Comparison of ENCODE assay signal across 10 mouse cellular contexts in the genomic region with DNA sequence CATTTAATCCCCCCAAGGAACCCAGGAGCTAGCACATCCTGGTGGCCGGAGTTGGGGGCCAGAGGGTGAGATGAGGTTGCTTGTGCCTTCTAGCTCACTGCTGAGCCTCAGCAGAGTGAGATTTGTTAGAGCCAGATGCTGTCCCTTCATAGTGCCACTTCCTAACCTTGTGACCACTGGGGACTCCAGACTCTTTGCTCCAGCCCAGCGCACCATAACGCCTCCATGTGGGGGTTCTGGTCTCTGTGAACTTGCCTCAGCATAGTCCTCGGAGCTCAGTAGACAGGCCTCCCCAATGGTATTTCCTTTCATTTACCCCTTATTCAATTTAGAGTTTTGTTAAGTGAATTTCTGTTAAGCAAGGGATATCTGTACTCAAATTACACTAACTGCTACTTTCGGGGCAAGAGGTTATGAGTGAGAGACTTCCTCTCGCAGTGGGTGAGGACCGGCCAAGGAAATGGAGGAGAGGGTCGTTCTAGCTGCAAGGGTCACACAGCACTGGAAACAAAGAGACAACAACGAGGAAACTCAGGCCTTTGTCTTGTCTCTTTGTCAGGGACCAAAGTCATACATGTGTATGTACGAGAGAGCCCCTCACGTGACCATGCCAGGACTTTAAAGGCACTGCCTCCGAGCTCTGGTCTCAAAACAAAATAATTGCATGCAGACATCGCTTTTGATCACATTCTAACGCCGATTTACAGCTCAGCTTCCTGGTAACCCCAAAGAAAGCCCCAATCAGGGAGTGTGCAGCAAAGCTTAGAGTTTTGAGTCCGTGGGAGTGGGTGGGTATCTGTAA.
DNase-seq lines count a peak whose midpoint lies in the region; ATAC-seq and TF ChIP-seq lines count a peak whose summit lies in the region.
"Had no signal": no experiment of that assay in that cellular context is flagged by ENCODE, and none has a peak within 500 bp of the region (broad histone marks: within the 10 kb centered on the region; RNA-seq: fewer than 3 reads in every experiment).

No protein-coding gene starts in this region.

- TF ChIP-seq EP300 in liver, postnatal 0 days (IDR thresholded peaks at IDR 0.05; ENCODE audit: low read depth), result no peak

- H3K36me3 ChIP-seq in liver, postnatal 0 days (replicated peaks; ENCODE audit: insufficient read depth, low read length), result no peaks in the 10 kb centered on the region
- no peaks in the 10 kb centered on the region for H3K36me3 ChIP-seq in liver, embryonic 12.5 days
- H3K36me3 ChIP-seq in limb, embryonic 12.5 days, result no peaks in the 10 kb centered on the region

- no peaks in the 10 kb centered on the region for H3K4me1 ChIP-seq in liver, postnatal 0 days (ENCODE audit: insufficient read depth)
- H3K4me1 ChIP-seq in liver, embryonic 12.5 days, result peaks cover 12% of the 10 kb centered on the region
- peaks cover 76% of the 10 kb centered on the region for H3K4me1 ChIP-seq in limb, embryonic 12.5 days (replicated peaks)

- H3K4me2 ChIP-seq in liver, postnatal 0 days (ENCODE audit: low read depth, low read length), result no peak overlapping the region
- H3K4me2 ChIP-seq in liver, embryonic 12.5 days, result no peak overlapping the region
- peak overlapping the region; percentile 40 for H3K4me2 ChIP-seq in limb, embryonic 12.5 days

- no peak; the same call in 1 of the 2 replicates for TF ChIP-seq CTCF in liver, postnatal 0 days (IDR thresholded peaks at IDR 0.05; ENCODE audit: low read depth)

- no peaks in the 10 kb centered on the region for H3K9me3 ChIP-seq in liver, postnatal 0 days (ENCODE audit: low read length)
- no peaks in the 10 kb centered on the region for H3K9me3 ChIP-seq in liver, embryonic 12.5 days (replicated peaks)
- H3K9me3 ChIP-seq in limb, embryonic 12.5 days, result no peaks in the 10 kb centered on the region

- ATAC-seq in liver, postnatal 0 days, result no peak
- ATAC-seq in liver, embryonic 12.5 days, result no peak
- peak; percentile 42 for ATAC-seq in CD4-positive, CD25-positive, alpha-beta regulatory T cell, adult 4 months
- ATAC-seq in limb, embryonic 12.5 days (ENCODE audit: insufficient number of reproducible peaks, insufficient read depth, low FRiP score, low TSS enrichment, low read depth), result 0 out of 2 replicates have a peak, but pooled peaks have one; percentile 32
- no peak for ATAC-seq in megakaryocyte, adult 5-6 weeks (ENCODE audit: poor library complexity, severe bottlenecking)

- no peaks in the 10 kb centered on the region for H3K27me3 ChIP-seq in liver, postnatal 0 days (ENCODE audit: insufficient read depth, low read length)
- H3K27me3 ChIP-seq in liver, embryonic 12.5 days (replicated peaks), result peaks cover 26% of the 10 kb centered on the region
- H3K27me3 ChIP-seq in limb, embryonic 12.5 days, result no peaks in the 10 kb centered on the region

- no peak overlapping the region for H3K4me3 ChIP-seq in liver, postnatal 0 days (ENCODE audit: low read depth, low read length)
- no peak overlapping the region for H3K4me3 ChIP-seq in liver, embryonic 12.5 days
- H3K4me3 ChIP-seq in limb, embryonic 12.5 days (replicated peaks), result no peak overlapping the region

- no peak overlapping the region for H3K9ac ChIP-seq in liver, postnatal 0 days (replicated peaks)
- H3K9ac ChIP-seq in liver, embryonic 12.5 days, result no peak overlapping the region
- no peak overlapping the region for H3K9ac ChIP-seq in limb, embryonic 12.5 days (replicated peaks)

- 45% methylated on average over 16 of the region's 16 CpGs for WGBS in liver, postnatal 0 days (ENCODE audit: insufficient replicate concordance)
- 60% methylated on average over 16 of the region's 16 CpGs for WGBS in liver, embryonic 12.5 days (ENCODE audit: insufficient replicate concordance)
- 12% methylated on average over 16 of the region's 16 CpGs for WGBS in limb, embryonic 12.5 days

- no peak for DNase-seq in liver, postnatal 0 days
- peak; percentile 62 for DNase-seq in embryo, embryonic 10.5 days (ENCODE audit: low spot score)
- DNase-seq in cerebellum, adult 11 months, result no peak
- DNase-seq: adrenal gland, adult 8-10 months; cerebellum, postnatal 36 days; right cerebral cortex, postnatal 25 days had no signal

- H3K27ac ChIP-seq in liver, postnatal 0 days (ENCODE audit: low read depth), result peak overlapping the region; percentile 39; the same call in 1 of the 2 replicates
- H3K27ac ChIP-seq in liver, embryonic 12.5 days, result no peak overlapping the region
- peak overlapping the region; percentile 96 for H3K27ac ChIP-seq in limb, embryonic 12.5 days

Comparison
In these comparisons a context has a peak if more than half of its experiments do, and no peak if none do; other contexts are left out.
1. ATAC-seq: peak in CD4-positive, CD25-positive, alpha-beta regulatory T cell, adult 4 months (single experiment) and limb, embryonic 12.5 days (single experiment); none in liver, postnatal 0 days (single experiment), liver, embryonic 12.5 days (single experiment) and megakaryocyte, adult 5-6 weeks (single experiment).